Mouse (Mus musculus) thymus, adult 2 months (tissue): Measurements from ENCODE around the gene Kri1. TPM values are rescaled to one million over a fixed set of nuclear protein-coding genes. Genes with fewer than 3 reads are reported as not detected.

ENCODE experiments used
- DNase-seq: peaks from one replicate; pipeline ENCODE4 v3.0.0; 2021
- H3K27ac ChIP-seq: fragments of 200-500 bp; 2 replicates; pipeline ENCODE4 v1.5.1; 2012; ENCODE audit warnings: low read length, control low read depth; ENCODE audit not compliant: control insufficient read depth, insufficient read depth
- H3K27me3 ChIP-seq: fragments of 200-500 bp; 2 replicates; pipeline ENCODE4 v1.6.1; 2012; ENCODE audit warnings: mild to moderate bottlenecking, low read length, moderate library complexity, mixed read lengths; ENCODE audit not compliant: control insufficient read depth, insufficient read depth
- H3K36me3 ChIP-seq: fragments of 200-500 bp; 2 replicates; pipeline ENCODE4 v1.6.1; 2012; ENCODE audit warnings: mild to moderate bottlenecking, low read length, moderate library complexity; ENCODE audit not compliant: control insufficient read depth, insufficient read depth
- H3K4me1 ChIP-seq: fragments of 200-500 bp; replicated peaks from 2 replicates; pipeline ENCODE4 v1.6.1; 2012; ENCODE audit warnings: low read length; ENCODE audit not compliant: control insufficient read depth, insufficient read depth
- H3K4me3 ChIP-seq: fragments of 200-500 bp; 2 replicates; pipeline ENCODE4 v1.5.1; 2012; ENCODE audit warnings: mild to moderate bottlenecking, low read length, control low read depth, moderate library complexity; ENCODE audit not compliant: control insufficient read depth, insufficient read depth
- CTCF ChIP-seq: fragments of 200-500 bp; IDR thresholded peaks from 2 replicates; pipeline ENCODE4 v1.5.1; 2012; ENCODE audit warnings: mild to moderate bottlenecking, control low read depth, low read length, moderate library complexity, borderline replicate concordance; ENCODE audit not compliant: control insufficient read depth, poor library complexity, insufficient read depth; ENCODE audit errors: extremely low read depth
- POLR2A ChIP-seq: fragments of 200-500 bp; IDR thresholded peaks from 2 replicates; pipeline ENCODE4 v1.6.1; 2012; ENCODE audit warnings: mild to moderate bottlenecking, low read length, control low read depth, moderate library complexity; ENCODE audit not compliant: control insufficient read depth, poor library complexity, insufficient read depth; ENCODE audit errors: extremely low read depth
- WGBS: fragments of 180-500 bp; shearing (Covaris S2); methylation state at CpG from one replicate; pipeline ENCODE4 v1.1.7; 2018; 5-methylcytosine and 5-hydroxymethylcytosine counted together
- polyA plus RNA-seq: library from polyadenylated mRNA; depleted of rRNA; stranded (reverse); fragments of >200 nt; gene quantifications from 2 replicates; pipeline ENCODE4 v1.2.3, GENCODE M21; 2012

Kri1 gene
- polyA plus RNA-seq, 1 experiment = 56.5 TPM

GRCm38 (mm10) chr9:21233805-21234204 is 54.0 kb downstream of the Kri1 start:
- DNase-seq = no peak
- TF ChIP-seq CTCF (no peak), POLR2A (no peak)
- Histone ChIP-seq H3K27ac (no peak overlapping the region), H3K36me3 (0 out of 2 replicates have a peak, but pooled peaks cover 5% of the 10 kb centered on the region), H3K4me1 (peaks cover 25% of the 10 kb centered on the region), H3K4me3 (no peak overlapping the region), H3K27me3 (no peaks in the 10 kb centered on the region)
- 98% methylated on average over 28 of the region's 28 CpGs for WGBS

- H3K27me3 ChIP-seq = no peaks in the 10 kb centered on the region
- TF ChIP-seq POLR2A (no peak), CTCF (no peak)
- H3K36me3 ChIP-seq = 0 out of 2 replicates have a peak, but pooled peaks cover 5% of the 10 kb centered on the region
- DNase-seq = no peak
- peaks cover 25% of the 10 kb centered on the region for H3K4me1 ChIP-seq
- WGBS = 98% methylated on average over 29 of the region's 29 CpGs
- H3K27ac ChIP-seq = no peak overlapping the region
- H3K4me3 ChIP-seq = no peak overlapping the region
These were observed 54.4 kb downstream of the Kri1 start for GRCm38 (mm10) chr9:21233366-21233765.

- no peaks in the 10 kb centered on the region for H3K27me3 ChIP-seq
- no peak for TF ChIP-seq CTCF
- no peak for TF ChIP-seq POLR2A
- H3K36me3 ChIP-seq = 0 out of 2 replicates have a peak, but pooled peaks cover 5% of the 10 kb centered on the region
- no peak for DNase-seq
- 95% methylated on average over 5 of the region's 5 CpGs for WGBS
- no peak overlapping the region for H3K4me3 ChIP-seq
- no peak overlapping the region for H3K27ac ChIP-seq
- peaks cover 25% of the 10 kb centered on the region for H3K4me1 ChIP-seq
These were observed 54.9 kb downstream of the Kri1 start for GRCm38 (mm10) chr9:21232867-21233266.

- Histone ChIP-seq H3K36me3 (0 out of 2 replicates have a peak, but pooled peaks cover 5% of the 10 kb centered on the region), H3K27me3 (no peaks in the 10 kb centered on the region), H3K27ac (no peak overlapping the region), H3K4me3 (no peak overlapping the region), H3K4me1 (peaks cover 20% of the 10 kb centered on the region)
- no peak for DNase-seq
- 91% methylated on average over 23 of the region's 23 CpGs for WGBS
- no peak for TF ChIP-seq CTCF
- no peak for TF ChIP-seq POLR2A
These were observed 56.2 kb downstream of the Kri1 start for GRCm38 (mm10) chr9:21231551-21231950.

- Histone ChIP-seq H3K4me1 (peaks cover 13% of the 10 kb centered on the region), H3K27me3 (no peaks in the 10 kb centered on the region), H3K4me3 (peak overlapping the region; percentile 47), H3K36me3 (0 out of 2 replicates have a peak, but pooled peaks cover 5% of the 10 kb centered on the region), H3K27ac (no peak overlapping the region; the same call in 1 of the 2 replicates)
- WGBS = 17% methylated on average over 16 of the region's 16 CpGs
- DNase-seq = peak; percentile 53
- TF ChIP-seq POLR2A = 0 out of 2 replicates have a peak, but pooled peaks have one; percentile 35
- no peak for TF ChIP-seq CTCF
These were observed 60.4 kb downstream of the Kri1 start for GRCm38 (mm10) chr9:21227342-21227741.

- DNase-seq = no peak
- TF ChIP-seq CTCF (no peak), POLR2A (no peak)
- 12% methylated on average over 7 of the region's 7 CpGs for WGBS
- H3K4me3 ChIP-seq = no peak overlapping the region
- 0 out of 2 replicates have a peak, but pooled peaks cover 5% of the 10 kb centered on the region for H3K36me3 ChIP-seq
- H3K27me3 ChIP-seq = no peaks in the 10 kb centered on the region
- H3K27ac ChIP-seq = no peak overlapping the region
- peaks cover 19% of the 10 kb centered on the region for H3K4me1 ChIP-seq
These were observed 62.4 kb downstream of the Kri1 start for GRCm38 (mm10) chr9:21225415-21225758.

- 26% methylated on average over 26 of the region's 26 CpGs for WGBS
- H3K4me3 ChIP-seq = no peak overlapping the region
- peaks cover 19% of the 10 kb centered on the region for H3K4me1 ChIP-seq
- DNase-seq = no peak
- no peak for TF ChIP-seq CTCF
- TF ChIP-seq POLR2A = no peak
- H3K27ac ChIP-seq = no peak overlapping the region
- H3K36me3 ChIP-seq = no peaks in the 10 kb centered on the region
- H3K27me3 ChIP-seq = no peaks in the 10 kb centered on the region
These were observed 63.0 kb downstream of the Kri1 start for GRCm38 (mm10) chr9:21224576-21225414.
